Mouse (Mus musculus): ENCODE measurements around the gene Fgf15. TPM values are rescaled to one million over a fixed set of nuclear protein-coding genes. Genes with fewer than 3 reads are reported as not detected.

The Fgf15 gene
- polyA plus RNA-seq, 1 experiment: not detected

- H3K36me3 ChIP-seq (ENCODE audit: control insufficient read depth, insufficient read depth): no peaks in the 10 kb centered on the region
- TF ChIP-seq MAX (IDR thresholded peaks at IDR 0.05; ENCODE audit: low read depth) (no peak), REST (IDR thresholded peaks at IDR 0.05; ENCODE audit: insufficient read depth, insufficient read length) (no peak), USF1 (IDR thresholded peaks at IDR 0.05; ENCODE audit: low read depth) (no peak), CEBPB (IDR thresholded peaks at IDR 0.05; ENCODE audit: insufficient read depth, poor library complexity, severe bottlenecking) (no peak), MYOG (IDR thresholded peaks at IDR 0.05; ENCODE audit: control insufficient read depth in 1 of 3, insufficient read depth in 1 of 3, insufficient read length in 2 of 3, low read depth in 2 of 3) (no peak), TCF3 (IDR thresholded peaks at IDR 0.05; ENCODE audit: insufficient read length, low read depth) (no peak)
- no peak overlapping the region for H3ac ChIP-seq (ENCODE audit: control insufficient read depth, insufficient read length)
- H3K4me3 ChIP-seq: no peak overlapping the region
- H3K79me2 ChIP-seq (ENCODE audit: control insufficient read depth, insufficient read depth): peaks cover 8% of the 10 kb centered on the region
- no peaks in the 10 kb centered on the region for H3K27me3 ChIP-seq (ENCODE audit: control insufficient read depth, insufficient read depth, insufficient read length)
- H3K4me2 ChIP-seq (ENCODE audit: low read depth): no peak overlapping the region
Observed at GRCm38 (mm10) chr7:144932389-144932937, 36.1 kb downstream of the Fgf15 start.

- no peak overlapping the region for H3ac ChIP-seq (ENCODE audit: control insufficient read depth, insufficient read length)
- H3K36me3 ChIP-seq (ENCODE audit: control insufficient read depth, insufficient read depth): no peaks in the 10 kb centered on the region
- peaks cover 16% of the 10 kb centered on the region for H3K79me2 ChIP-seq (ENCODE audit: control insufficient read depth, insufficient read depth)
- H3K27me3 ChIP-seq (ENCODE audit: control insufficient read depth, insufficient read depth, insufficient read length): no peaks in the 10 kb centered on the region
- no peak overlapping the region for H3K4me3 ChIP-seq
- TF ChIP-seq MYOG (IDR thresholded peaks at IDR 0.05; ENCODE audit: control insufficient read depth in 1 of 3, insufficient read depth in 1 of 3, insufficient read length in 2 of 3, low read depth in 2 of 3): peak in 1 of 3 experiments; percentile 41
- peak in 2 of 3 experiments; percentile 20 to 46 for TF ChIP-seq MYOD1 (IDR thresholded peaks at IDR 0.05; ENCODE audit: control insufficient read depth in 1 of 3, insufficient read length in 2 of 3, low read depth in 2 of 3)
- TF ChIP-seq SRF (IDR thresholded peaks at IDR 0.05; ENCODE audit: control insufficient read depth, insufficient read length, low read depth): no peak
- H3K4me2 ChIP-seq (ENCODE audit: low read depth): no peak overlapping the region
Observed at GRCm38 (mm10) chr7:144933336-144933735, 37.0 kb downstream of the Fgf15 start.

DNA sequence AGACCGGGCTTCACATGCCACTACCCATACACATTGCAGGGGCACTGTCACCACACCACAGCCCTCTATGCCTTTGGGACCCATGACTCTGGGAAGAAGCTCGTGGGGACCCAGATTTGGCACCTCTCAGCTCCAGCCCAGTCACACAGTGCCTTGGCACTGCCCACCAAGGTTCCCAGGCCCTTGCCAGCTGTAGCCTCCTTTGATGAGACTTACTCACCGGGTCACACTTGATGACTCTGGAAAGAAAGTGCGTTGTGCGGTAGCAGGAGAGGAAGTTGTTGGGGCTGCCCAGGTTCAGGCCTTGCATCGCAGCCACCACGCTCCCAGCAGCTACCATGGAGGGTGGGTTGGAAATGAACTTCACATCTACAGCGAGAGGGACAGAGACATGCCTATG, 37.5 kb downstream of the Fgf15 start:
- no peak overlapping the region for H3K4me2 ChIP-seq (ENCODE audit: low read depth)
- TF ChIP-seq POLR2AphosphoS2 (IDR thresholded peaks at IDR 0.05; ENCODE audit: insufficient read length, low read depth) (no peak), SRF (IDR thresholded peaks at IDR 0.05; ENCODE audit: control insufficient read depth, insufficient read length, low read depth) (no peak), TCF12 (IDR thresholded peaks at IDR 0.05; ENCODE audit: insufficient read depth, poor library complexity, severe bottlenecking) (no peak), TCF3 (IDR thresholded peaks at IDR 0.05; ENCODE audit: insufficient read length, low read depth) (no peak), MYOG (IDR thresholded peaks at IDR 0.05; ENCODE audit: control insufficient read depth in 1 of 3, insufficient read depth in 1 of 3, insufficient read length in 2 of 3, low read depth in 2 of 3) (no peak), POLR2A (IDR thresholded peaks at IDR 0.05; ENCODE audit: insufficient read length, low read depth) (no peak), USF1 (IDR thresholded peaks at IDR 0.05; ENCODE audit: low read depth) (no peak), MAX (IDR thresholded peaks at IDR 0.05; ENCODE audit: low read depth) (no peak), E2F4 (IDR thresholded peaks at IDR 0.05; ENCODE audit: insufficient read depth) (no peak), REST (IDR thresholded peaks at IDR 0.05; ENCODE audit: insufficient read depth, insufficient read length) (no peak), CEBPB (IDR thresholded peaks at IDR 0.05; ENCODE audit: insufficient read depth, poor library complexity, severe bottlenecking) (no peak), MYOD1 (IDR thresholded peaks at IDR 0.05; ENCODE audit: control insufficient read depth in 1 of 3, insufficient read length in 2 of 3, low read depth in 2 of 3) (no peak)

GRCm38 (mm10) chr7:144934901-144935300, 38.6 kb downstream of the Fgf15 start:
- Histone ChIP-seq H3K27me3 (ENCODE audit: control insufficient read depth, insufficient read depth, insufficient read length) (no peaks in the 10 kb centered on the region), H3ac (ENCODE audit: control insufficient read depth, insufficient read length) (no peak overlapping the region), H3K79me2 (ENCODE audit: control insufficient read depth, insufficient read depth) (peaks cover 26% of the 10 kb centered on the region), H3K4me2 (ENCODE audit: low read depth) (no peak overlapping the region), H3K4me3 (no peak overlapping the region), H3K36me3 (ENCODE audit: control insufficient read depth, insufficient read depth) (no peaks in the 10 kb centered on the region)
- TF ChIP-seq MYOG (IDR thresholded peaks at IDR 0.05; ENCODE audit: control insufficient read depth in 1 of 3, insufficient read depth in 1 of 3, insufficient read length in 2 of 3, low read depth in 2 of 3) (peak in 2 of 3 experiments; percentile 54 to 82), CEBPB (IDR thresholded peaks at IDR 0.05; ENCODE audit: insufficient read depth, poor library complexity, severe bottlenecking) (no peak), REST (IDR thresholded peaks at IDR 0.05; ENCODE audit: insufficient read depth, insufficient read length) (no peak), USF1 (IDR thresholded peaks at IDR 0.05; ENCODE audit: low read depth) (no peak), TCF12 (IDR thresholded peaks at IDR 0.05; ENCODE audit: insufficient read depth, poor library complexity, severe bottlenecking) (peak; percentile 76), TCF3 (IDR thresholded peaks at IDR 0.05; ENCODE audit: insufficient read length, low read depth) (peak; percentile 3), E2F4 (IDR thresholded peaks at IDR 0.05; ENCODE audit: insufficient read depth) (no peak), MYOD1 (IDR thresholded peaks at IDR 0.05; ENCODE audit: control insufficient read depth in 1 of 3, insufficient read length in 2 of 3, low read depth in 2 of 3) (peak; percentile 92 to 100 (median 97))

More for the DNA sequence above, 37.5 kb downstream of the Fgf15 start:
- no peaks in the 10 kb centered on the region for H3K36me3 ChIP-seq (ENCODE audit: control insufficient read depth, insufficient read depth)
- H3K27me3 ChIP-seq (ENCODE audit: control insufficient read depth, insufficient read depth, insufficient read length): no peaks in the 10 kb centered on the region
- H3K4me3 ChIP-seq: no peak overlapping the region
- H3K79me2 ChIP-seq (ENCODE audit: control insufficient read depth, insufficient read depth): peaks cover 21% of the 10 kb centered on the region
- H3ac ChIP-seq (ENCODE audit: control insufficient read depth, insufficient read length): no peak overlapping the region

DNA sequence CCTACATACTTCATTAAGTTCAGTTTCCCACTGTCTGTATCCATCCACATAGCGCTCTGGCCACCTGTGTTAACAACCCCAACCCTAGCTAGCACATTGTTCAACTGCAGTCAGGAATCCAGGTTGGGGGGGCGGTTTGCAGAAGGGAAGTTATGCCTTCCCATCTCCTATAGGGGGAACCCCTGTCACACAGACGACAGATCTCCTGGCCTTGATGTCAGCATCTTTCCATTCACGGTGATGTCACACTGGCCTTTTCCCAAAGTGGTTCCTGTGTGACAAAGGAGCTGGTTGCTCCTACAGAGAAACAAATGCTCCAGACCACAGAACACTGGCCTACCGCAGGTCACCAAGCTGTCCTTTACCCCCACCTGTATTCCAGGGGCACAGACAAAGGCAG, 39.2 kb downstream of the Fgf15 start:
- Histone ChIP-seq H3K79me2 (ENCODE audit: control insufficient read depth, insufficient read depth) (peaks cover 26% of the 10 kb centered on the region), H3K27me3 (ENCODE audit: control insufficient read depth, insufficient read depth, insufficient read length) (no peaks in the 10 kb centered on the region), H3K36me3 (ENCODE audit: control insufficient read depth, insufficient read depth) (no peaks in the 10 kb centered on the region), H3K4me2 (ENCODE audit: low read depth) (no peak overlapping the region), H3K4me3 (no peak overlapping the region), H3ac (ENCODE audit: control insufficient read depth, insufficient read length) (no peak overlapping the region)
- TF ChIP-seq POLR2A (IDR thresholded peaks at IDR 0.05; ENCODE audit: insufficient read length, low read depth) (no peak), CEBPB (IDR thresholded peaks at IDR 0.05; ENCODE audit: insufficient read depth, poor library complexity, severe bottlenecking) (no peak), MYOD1 (IDR thresholded peaks at IDR 0.05; ENCODE audit: control insufficient read depth in 1 of 3, insufficient read length in 2 of 3, low read depth in 2 of 3) (no peak), TCF3 (IDR thresholded peaks at IDR 0.05; ENCODE audit: insufficient read length, low read depth) (no peak), USF1 (IDR thresholded peaks at IDR 0.05; ENCODE audit: low read depth) (no peak), E2F4 (IDR thresholded peaks at IDR 0.05; ENCODE audit: insufficient read depth) (no peak)
